Mouse (Mus musculus) heart, adult 2 months (tissue): Measurements from ENCODE around the gene Smim20.

ENCODE experiments used
- CTCF ChIP-seq: fragments of 200-600 bp; IDR thresholded peaks from 2 replicates; pipeline ENCODE4 v1.8.1; 2022; ENCODE audit warnings: antibody characterized with exemption, mild to moderate bottlenecking, moderate library complexity
- POLR2A ChIP-seq: fragments of 200-500 bp; IDR thresholded peaks from 2 replicates; pipeline ENCODE4 v1.6.1; 2011; ENCODE audit warnings: mild to moderate bottlenecking, low read depth, low read length, control low read depth; ENCODE audit not compliant: insufficient read depth

DNA sequence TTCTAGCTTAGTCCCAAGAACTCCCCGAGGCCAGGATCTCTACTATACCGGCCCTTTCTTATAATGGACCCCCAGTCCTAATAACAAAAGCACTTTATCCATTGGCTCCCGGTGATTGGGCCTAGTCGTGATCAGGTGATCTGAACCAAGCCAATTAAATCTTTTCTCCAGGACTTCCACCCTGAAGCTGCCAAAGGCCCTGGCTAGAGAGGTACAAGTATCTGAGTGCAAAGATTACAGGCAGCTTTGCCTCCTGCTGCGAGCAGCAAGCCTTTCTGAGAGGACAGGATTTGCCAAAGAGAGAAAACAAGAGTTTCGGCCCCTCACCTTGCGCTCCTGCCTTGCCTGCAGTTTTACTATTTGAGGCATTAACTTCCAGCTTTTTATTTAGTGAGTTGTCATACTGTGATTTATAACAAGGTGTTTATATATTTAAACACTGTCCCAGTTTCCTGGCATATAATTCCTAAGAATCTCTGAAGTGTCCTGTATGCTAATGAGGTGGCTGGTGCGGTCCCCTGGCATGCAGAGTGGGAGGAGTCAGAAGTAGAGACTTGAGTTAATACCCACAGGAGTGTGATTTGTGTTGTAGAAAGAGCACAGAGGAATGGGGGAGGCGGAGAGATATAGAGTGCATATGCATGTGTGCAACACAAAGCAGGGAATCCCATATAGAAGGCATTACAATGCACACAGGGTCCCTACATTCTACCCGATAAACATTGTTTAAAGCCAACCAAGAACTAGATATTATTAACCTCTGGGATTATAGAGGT lies 36.2 kb downstream of the Smim20 start:
- TF ChIP-seq CTCF (no peak), POLR2A (no peak)
